Mouse (Mus musculus): Measurements from ENCODE around the gene Vezf1. TPM values are rescaled to one million over a fixed set of nuclear protein-coding genes. Genes with fewer than 3 reads are reported as not detected.
"Not testable (repeated sequence)": the region's sequence is repeated elsewhere in the genome, so short reads cannot be mapped to it uniquely, and the experiment has no call there.

Vezf1 gene
- total RNA-seq (2021): 10 to 100 TPM; 27.8 to 28.3 TPM
- long read RNA-seq, experiment 1, full-length matches to known transcripts: 28 of 39 reads
- long read RNA-seq, experiment 1, partial matches to known transcripts: 3 of 39 reads
- long read RNA-seq, experiment 1, other reads (novel, unspliced or antisense): 8 of 39 reads
- long read RNA-seq, experiment 2, full-length matches to known transcripts: 29 of 36 reads
- long read RNA-seq, experiment 2, partial matches to known transcripts: 2 of 36 reads
- long read RNA-seq, experiment 2, other reads (novel, unspliced or antisense): 5 of 36 reads

DNA sequence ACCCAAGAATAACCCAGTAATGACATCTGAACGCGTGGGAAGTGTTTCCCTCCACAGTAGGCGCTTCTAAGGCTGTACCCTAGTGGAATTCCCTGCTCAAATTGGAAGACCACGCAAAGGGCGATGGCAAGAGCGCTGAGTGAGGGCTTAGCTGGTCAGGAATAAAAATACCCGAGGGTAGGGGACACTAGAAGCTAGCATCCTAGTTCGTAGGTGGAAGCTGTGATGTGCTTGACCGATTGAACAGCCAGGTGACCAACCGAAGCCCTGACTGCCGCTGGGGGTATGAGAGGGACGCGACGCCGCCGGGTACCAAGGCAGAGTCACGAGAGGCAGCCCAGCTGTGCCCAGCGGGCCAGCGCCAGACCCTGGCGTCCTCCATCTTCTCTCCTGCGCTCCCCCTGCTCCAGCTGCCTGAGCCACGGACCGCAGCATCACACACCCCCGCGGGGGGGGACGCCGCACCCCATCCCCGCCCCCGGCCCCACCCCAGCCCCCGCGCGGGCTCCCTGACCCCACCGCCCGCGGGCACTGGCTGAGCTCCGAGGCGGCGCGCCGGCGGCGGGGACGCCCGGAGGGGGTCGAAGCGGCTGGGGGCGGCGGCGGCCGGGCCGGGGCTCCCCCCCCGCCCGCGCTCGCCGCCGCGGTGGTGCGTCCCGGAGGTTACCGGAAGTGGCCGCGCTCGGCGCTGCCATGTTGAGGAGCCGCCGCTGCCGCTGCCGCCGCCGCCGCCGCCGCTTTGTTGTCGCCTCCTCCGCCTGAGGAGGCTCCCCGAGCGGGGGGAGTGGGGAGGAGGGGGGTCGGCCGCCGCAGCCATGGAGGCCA is at the start of gene Vezf1:
Gene Vezf1, plus strand, starts transcription at position 694 of the 825 bp plus-strand sequence.
- DNase-seq (ENCODE audit: extremely low spot score in 1 of 2, low spot score in 2 of 2): peak; percentile 71 to 74
- Histone ChIP-seq H3K4me3 (peak within 1 kb of the TSS; percentile 91), H3K27ac (peak within 1 kb of the TSS; percentile 98)
- TF ChIP-seq CTCF (IDR thresholded peaks at IDR 0.05): no peak
- intact Hi-C loops (cut with DNase I): loop anchor here (1.0 to 10.0 kb wide), 4 partner anchors 19 to 757 kb away; partner anchors contain the start of gene Cuedc1

DNA sequence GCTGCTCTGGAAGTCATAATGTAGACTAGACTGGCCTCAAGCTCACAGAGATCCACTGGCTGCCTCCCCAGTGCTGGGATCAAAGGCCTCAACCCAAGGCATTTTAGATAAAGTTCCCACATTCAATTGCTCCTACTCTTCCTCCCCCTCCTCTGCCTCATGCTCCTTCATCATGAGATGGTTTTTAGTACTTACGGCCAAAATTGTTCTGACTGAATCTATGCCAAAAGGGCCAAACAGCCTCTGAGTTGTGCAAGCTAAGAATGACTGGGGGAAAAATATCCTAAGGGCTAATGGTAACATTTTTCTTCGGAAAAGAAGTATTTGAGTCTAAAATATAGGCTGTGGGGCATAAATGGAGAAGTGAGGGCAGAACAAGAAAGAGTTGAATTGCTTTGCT is 44.1 kb upstream of the Vezf1 start:
- no peak for TF ChIP-seq CTCF (IDR thresholded peaks at IDR 0.05)
- H3K4me3 ChIP-seq: no peak overlapping the region
- DNase-seq (ENCODE audit: extremely low spot score in 1 of 2, low spot score in 2 of 2): no peak
- H3K27ac ChIP-seq: no peak overlapping the region
- intact Hi-C loops (cut with DNase I): no loop called here

DNA sequence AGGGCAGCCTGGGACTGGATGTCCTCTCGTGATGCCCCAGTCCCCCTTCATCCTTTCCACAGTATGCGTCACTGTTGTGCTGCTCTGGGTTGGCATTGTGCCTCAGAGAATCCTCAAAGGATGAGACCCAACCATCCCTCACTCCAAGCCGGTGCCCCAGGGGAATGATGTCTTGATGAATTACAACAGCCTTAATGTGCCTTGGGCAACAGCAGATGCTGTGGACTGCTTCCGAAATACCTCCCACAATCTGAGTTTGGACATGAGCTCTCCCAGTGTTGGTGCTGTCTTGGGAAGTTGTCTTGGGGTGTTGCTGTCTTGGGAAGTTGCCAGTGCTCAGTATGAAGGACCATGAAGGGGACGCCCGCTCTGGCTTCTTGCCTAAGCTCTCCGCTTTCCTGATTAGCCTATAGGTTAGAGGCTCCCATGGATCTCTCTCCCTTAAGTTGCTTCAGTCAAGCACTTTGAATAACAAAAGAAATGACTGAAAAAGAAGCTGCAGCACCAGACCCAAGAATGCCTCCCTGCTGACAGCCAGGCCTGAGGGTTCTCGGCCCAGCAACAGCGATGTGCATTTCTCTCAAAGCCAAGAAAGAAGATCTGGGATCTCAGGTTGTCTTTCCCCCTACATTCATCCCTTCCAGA is 40.6 kb upstream of the Vezf1 start:
- no peak for TF ChIP-seq CTCF (IDR thresholded peaks at IDR 0.05)
- intact Hi-C loops (cut with DNase I): no loop called here
- DNase-seq (ENCODE audit: extremely low spot score in 1 of 2, low spot score in 2 of 2): no peak
- Histone ChIP-seq H3K4me3 (no peak overlapping the region), H3K27ac (no peak overlapping the region)

DNA sequence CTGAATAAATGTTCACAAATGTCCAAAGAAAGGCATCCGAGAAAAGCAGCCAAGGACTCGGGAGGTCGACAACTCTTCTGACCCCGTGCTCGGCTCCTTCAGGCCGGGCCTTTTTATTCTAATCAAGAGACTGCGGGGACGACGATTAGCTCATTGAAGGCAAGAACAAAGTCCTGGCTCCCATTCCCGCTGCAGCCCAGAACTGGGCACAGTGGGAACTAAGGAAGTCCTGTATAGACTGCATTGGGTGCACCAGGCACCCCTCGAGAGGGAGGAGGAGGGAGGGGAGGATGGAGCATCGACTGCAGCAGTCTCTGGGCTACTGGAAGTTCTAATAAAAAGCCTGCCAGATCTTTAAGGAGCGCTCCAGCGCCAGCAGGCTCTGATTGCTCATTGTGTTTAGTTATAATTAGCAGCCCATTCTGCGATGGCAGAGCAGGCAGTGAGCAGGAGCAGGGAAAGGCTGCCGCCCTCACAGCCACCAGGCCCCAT is 39.8 kb upstream of the Vezf1 start:
- no peak for TF ChIP-seq CTCF (IDR thresholded peaks at IDR 0.05)
- peak; percentile 42 to 50 for DNase-seq (ENCODE audit: extremely low spot score in 1 of 2, low spot score in 2 of 2)
- Histone ChIP-seq H3K4me3 (no peak overlapping the region), H3K27ac (no peak overlapping the region)
- intact Hi-C loops (cut with DNase I): no loop called here

DNA sequence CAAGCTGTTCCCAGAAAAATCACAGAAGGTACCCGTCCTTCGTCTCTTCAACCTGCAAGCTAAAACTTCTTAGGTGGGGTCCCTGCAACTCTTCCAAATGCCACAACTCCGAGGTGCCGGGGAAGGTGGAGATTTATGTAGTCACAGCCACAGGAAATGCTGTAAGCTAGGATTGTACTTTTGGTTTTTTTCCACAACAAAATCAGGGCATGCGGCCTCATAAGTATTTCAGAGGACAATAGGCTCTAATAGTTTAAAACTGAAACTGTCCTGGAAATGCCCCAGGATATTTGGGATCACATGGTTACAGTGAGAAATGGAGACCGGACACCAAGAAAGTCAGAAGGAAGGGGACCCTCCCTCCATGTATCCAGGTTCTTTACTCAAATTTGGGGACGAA is 37.9 kb upstream of the Vezf1 start:
- Histone ChIP-seq H3K27ac (no peak overlapping the region), H3K4me3 (no peak overlapping the region)
- intact Hi-C loops (cut with DNase I): no loop called here
- DNase-seq (ENCODE audit: extremely low spot score in 1 of 2, low spot score in 2 of 2): no peak
- TF ChIP-seq CTCF (IDR thresholded peaks at IDR 0.05): no peak

DNA sequence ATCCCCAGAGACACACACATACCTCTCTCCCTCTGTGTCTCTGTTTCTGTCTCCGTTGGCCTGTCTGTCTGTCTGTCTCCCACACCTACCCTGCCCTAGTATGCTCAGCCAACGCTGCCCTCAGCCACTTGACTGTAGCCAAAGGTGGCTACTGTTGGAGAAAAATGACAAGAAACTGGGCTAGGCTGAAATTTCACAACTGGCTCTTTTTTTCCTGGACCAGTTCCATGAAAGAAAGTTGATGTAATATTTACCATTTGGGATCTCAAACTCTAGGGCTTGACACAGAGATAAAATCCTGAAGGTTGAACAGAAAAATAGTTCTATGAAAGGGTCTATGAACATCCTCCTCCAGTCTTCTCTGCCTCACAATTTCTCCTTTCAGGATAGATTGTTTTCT is 37.2 kb upstream of the Vezf1 start:
- H3K27ac ChIP-seq: no peak overlapping the region
- no peak for DNase-seq (ENCODE audit: extremely low spot score in 1 of 2, low spot score in 2 of 2)
- TF ChIP-seq CTCF (IDR thresholded peaks at IDR 0.05): no peak
- no peak overlapping the region for H3K4me3 ChIP-seq
- intact Hi-C loops (cut with DNase I): no loop called here

DNA sequence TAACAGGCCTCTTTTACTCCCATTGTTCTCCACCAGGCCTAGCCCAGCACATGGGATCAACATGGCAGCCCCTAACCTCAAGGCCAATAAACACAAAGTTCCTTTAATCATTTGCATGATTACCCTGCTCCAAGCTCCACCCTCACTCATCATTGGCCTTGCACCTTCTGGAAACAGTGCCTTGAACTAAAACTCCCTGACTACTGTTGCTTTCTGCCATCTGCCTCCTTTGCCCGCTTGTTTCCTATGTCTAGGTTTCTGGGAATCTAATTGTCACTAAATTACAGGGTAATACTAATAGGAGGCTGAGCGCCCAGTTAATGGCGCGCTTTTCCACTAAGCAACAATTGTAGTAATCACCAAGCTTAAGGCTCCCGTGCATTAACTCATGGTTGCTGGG is 36.3 kb upstream of the Vezf1 start:
- no peak for DNase-seq (ENCODE audit: extremely low spot score in 1 of 2, low spot score in 2 of 2)
- no peak for TF ChIP-seq CTCF (IDR thresholded peaks at IDR 0.05)
- H3K4me3 ChIP-seq: no peak overlapping the region
- intact Hi-C loops (cut with DNase I): no loop called here
- H3K27ac ChIP-seq: no peak overlapping the region

DNA sequence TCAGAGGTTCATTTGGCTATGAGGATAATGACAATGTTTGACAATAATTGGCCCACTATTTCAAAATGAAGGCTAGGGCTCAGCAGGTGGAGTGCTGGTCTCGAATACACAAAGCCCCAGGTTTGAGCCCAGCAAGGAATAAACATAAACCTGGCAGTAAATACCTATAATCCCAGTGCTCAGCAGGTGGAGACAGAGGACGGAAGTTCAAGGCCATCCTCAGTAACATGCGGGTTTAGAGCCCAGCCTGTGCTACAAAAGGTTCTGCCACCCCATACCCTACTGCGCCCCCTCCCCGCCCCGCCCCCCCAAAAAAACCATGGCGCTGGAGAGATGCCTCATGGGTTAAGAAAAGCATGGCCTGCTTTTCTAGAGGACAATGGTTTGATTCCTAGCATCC is 32.1 kb upstream of the Vezf1 start:
- no peak for TF ChIP-seq CTCF (IDR thresholded peaks at IDR 0.05)
- H3K4me3 ChIP-seq: no peak overlapping the region
- no peak overlapping the region for H3K27ac ChIP-seq
- intact Hi-C loops (cut with DNase I): no loop called here
- DNase-seq (ENCODE audit: extremely low spot score in 1 of 2, low spot score in 2 of 2): no peak

DNA sequence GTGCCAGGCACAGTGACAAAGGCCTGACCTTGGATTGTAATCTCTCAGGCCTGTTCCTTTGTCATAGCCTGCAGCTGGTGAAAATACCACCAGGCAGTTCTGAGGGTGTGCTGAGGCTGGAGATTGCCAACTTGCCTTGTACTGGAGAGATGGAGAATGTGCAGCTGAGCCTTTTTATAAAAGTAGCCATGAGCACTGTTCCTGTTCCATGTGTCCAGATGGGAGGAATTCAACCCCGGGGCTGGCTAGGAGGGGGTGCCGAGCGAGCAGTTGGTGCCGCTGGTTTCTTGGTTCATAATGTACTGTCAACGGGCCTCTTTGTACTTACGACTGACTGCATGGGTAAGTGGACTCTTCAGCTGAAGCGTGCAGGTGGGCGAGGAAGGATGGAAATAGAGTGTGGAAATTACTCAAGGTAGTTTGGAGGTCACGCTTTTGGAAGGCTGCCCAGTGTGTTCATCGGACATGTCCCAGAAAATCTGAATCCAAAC is 31.3 kb upstream of the Vezf1 start:
- no peak for TF ChIP-seq CTCF (IDR thresholded peaks at IDR 0.05)
- H3K27ac ChIP-seq: no peak overlapping the region
- DNase-seq (ENCODE audit: extremely low spot score in 1 of 2, low spot score in 2 of 2): no peak
- intact Hi-C loops (cut with DNase I): no loop called here
- H3K4me3 ChIP-seq: no peak overlapping the region

DNA sequence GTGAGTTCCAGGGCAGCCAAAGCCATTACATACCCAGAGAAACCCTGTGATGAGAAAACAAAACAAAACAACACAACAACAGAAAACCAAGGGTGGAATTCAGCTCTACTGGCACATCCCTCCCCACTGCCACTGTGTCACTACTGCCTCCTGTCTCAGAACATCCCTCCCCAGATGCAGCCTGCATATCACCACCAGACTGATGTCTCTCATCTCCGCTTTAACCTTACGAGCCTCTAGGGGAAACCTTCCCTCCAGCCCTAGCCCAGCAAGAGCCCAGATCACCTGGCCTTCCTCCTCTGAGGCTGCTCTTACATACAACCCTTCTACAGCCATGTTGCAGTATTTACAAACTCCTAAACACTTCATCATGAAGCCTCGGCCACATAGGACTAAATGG is 30.7 kb upstream of the Vezf1 start:
- no peak for TF ChIP-seq CTCF (IDR thresholded peaks at IDR 0.05)
- Histone ChIP-seq H3K27ac (no peak overlapping the region), H3K4me3 (no peak overlapping the region)
- DNase-seq (ENCODE audit: extremely low spot score in 1 of 2, low spot score in 2 of 2): no peak
- intact Hi-C loops (cut with DNase I): no loop called here

DNA sequence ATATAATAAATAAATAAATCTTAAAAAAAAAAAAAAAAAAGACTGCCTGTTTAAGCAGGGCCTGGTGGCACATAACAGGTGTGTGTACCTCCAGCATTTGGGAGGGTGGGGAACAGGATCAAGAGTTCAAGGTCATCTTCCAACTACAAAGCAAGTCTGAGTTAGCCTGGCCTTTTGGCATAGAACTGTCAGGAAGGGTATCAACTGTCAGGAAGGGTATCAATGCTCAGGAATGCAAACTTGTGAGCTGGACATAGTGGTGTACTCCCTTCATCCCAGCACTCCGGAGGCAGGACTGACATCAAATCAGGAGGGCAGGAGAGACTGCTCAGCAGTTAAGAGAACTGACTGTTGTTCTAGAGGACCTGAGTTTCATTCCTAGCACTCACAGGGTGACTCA is 29.0 kb upstream of the Vezf1 start:
- H3K4me3 ChIP-seq: no peak overlapping the region
- no peak for TF ChIP-seq CTCF (IDR thresholded peaks at IDR 0.05)
- no peak overlapping the region for H3K27ac ChIP-seq
- intact Hi-C loops (cut with DNase I): no loop called here
- DNase-seq (ENCODE audit: extremely low spot score in 1 of 2, low spot score in 2 of 2): no peak

DNA sequence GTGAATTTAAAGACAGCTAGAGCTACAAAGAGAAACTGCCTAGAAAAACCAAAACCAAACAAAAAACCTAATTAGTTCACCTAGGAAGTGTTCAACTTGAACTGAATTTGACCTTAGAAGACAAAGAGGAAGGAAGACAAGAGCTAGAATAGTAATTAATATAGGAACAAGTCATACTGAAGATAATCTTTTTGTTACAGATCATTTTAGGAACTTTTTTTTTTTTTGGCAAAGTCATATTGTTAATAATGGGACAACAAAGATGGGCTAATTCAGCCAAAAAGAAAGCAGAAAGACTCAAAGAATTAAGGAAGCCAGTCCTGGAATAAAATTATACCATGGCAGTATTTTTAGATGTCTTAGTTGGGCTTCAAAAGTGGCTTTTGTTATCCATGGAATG is 23.8 kb upstream of the Vezf1 start:
- DNase-seq (ENCODE audit: extremely low spot score in 1 of 2, low spot score in 2 of 2): no peak
- H3K27ac ChIP-seq: no peak overlapping the region
- intact Hi-C loops (cut with DNase I): no loop called here
- no peak overlapping the region for H3K4me3 ChIP-seq
- no peak for TF ChIP-seq CTCF (IDR thresholded peaks at IDR 0.05)

DNA sequence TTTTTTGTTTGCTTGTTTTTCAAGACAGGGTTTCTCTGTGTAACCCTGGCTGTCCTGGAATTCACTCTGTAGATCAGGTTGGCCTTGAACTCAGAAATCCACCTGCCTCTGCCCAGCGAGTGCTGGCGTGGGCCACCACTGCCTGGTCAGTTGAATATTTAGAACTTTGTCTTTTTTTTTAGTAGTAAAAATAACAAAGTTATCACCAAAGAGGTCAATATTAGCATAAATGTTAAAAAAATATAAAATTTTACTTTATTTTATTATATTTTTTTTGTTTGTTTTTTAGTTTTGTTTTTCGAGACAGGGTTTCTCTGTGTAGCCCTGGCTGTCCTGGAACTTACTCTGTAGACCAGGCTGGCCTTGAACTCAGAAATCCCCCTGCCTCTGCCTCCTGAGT is 22.9 kb upstream of the Vezf1 start:
- intact Hi-C loops (cut with DNase I); DNase-seq (ENCODE audit: extremely low spot score in 1 of 2, low spot score in 2 of 2); H3K4me3 ChIP-seq; H3K27ac ChIP-seq: not testable (repeated sequence)
